Mouse (Mus musculus) kidney, postnatal 25 days (tissue): ENCODE measurements around the gene Morn5.

Experiments
- DNase-seq, 2 experiments: peaks; one replicate each; pipeline ENCODE4 v3.0.0; 2021; ENCODE audit warnings: mixed read lengths in 2 of 2

Morn5 gene

GRCm38 (mm10) chr2:36048748-36049566, at the start of gene Morn5, which contains the start of gene Ndufa8:
TSS of gene Morn5 (plus strand) at chr2:36049458.
TSS of gene Ndufa8 (minus strand) at chr2:36049406.
- peak; percentile 98 to 99 for DNase-seq

GRCm38 (mm10) chr2:36000390-36000789, 48.9 kb upstream of the Morn5 start:
- no peak for DNase-seq

- DNase-seq: no peak
These were observed 47.1 kb upstream of the Morn5 start for GRCm38 (mm10) chr2:36002188-36002587.

GRCm38 (mm10) chr2:36008071-36008470, 41.2 kb upstream of the Morn5 start:
- peak in 1 of 2 experiments; percentile 71 for DNase-seq

- DNase-seq: peak; percentile 58 to 69
These were observed 39.9 kb upstream of the Morn5 start for GRCm38 (mm10) chr2:36009386-36009785.

- DNase-seq: no peak
These were observed 38.7 kb upstream of the Morn5 start for GRCm38 (mm10) chr2:36010579-36010978.

GRCm38 (mm10) chr2:36011331-36011825, 37.9 kb upstream of the Morn5 start:
- peak in 1 of 2 experiments; percentile 40 for DNase-seq

GRCm38 (mm10) chr2:36013010-36013409, 36.2 kb upstream of the Morn5 start:
- peak; percentile 56 to 87 for DNase-seq

GRCm38 (mm10) chr2:36021385-36022159, 27.7 kb upstream of the Morn5 start:
- peak; percentile 86 to 92 for DNase-seq

- DNase-seq: peak; percentile 79 to 88
These were observed 26.0 kb upstream of the Morn5 start for GRCm38 (mm10) chr2:36023291-36023690.

- peak in 1 of 2 experiments; percentile 48 for DNase-seq
These were observed 16.4 kb upstream of the Morn5 start for GRCm38 (mm10) chr2:36032884-36033283.

GRCm38 (mm10) chr2:36033966-36034365, 15.3 kb upstream of the Morn5 start:
- DNase-seq: no peak

GRCm38 (mm10) chr2:36034898-36035297, 14.4 kb upstream of the Morn5 start:
- no peak for DNase-seq

GRCm38 (mm10) chr2:36035413-36036081, 13.7 kb upstream of the Morn5 start:
- peak in 1 of 2 experiments; percentile 41 for DNase-seq

- DNase-seq: no peak
These were observed 9.8 kb upstream of the Morn5 start for GRCm38 (mm10) chr2:36039297-36039985.

GRCm38 (mm10) chr2:36040872-36041271, 8.4 kb upstream of the Morn5 start:
- DNase-seq: peak in 1 of 2 experiments; percentile 29

- peak in 1 of 2 experiments; percentile 16 for DNase-seq
These were observed 1.1 kb upstream of the Morn5 start for GRCm38 (mm10) chr2:36048164-36048563.

GRCm38 (mm10) chr2:36049567-36049954, 303 bp downstream of the Morn5 start:
- no peak for DNase-seq

GRCm38 (mm10) chr2:36053249-36053648, 4.0 kb downstream of the Morn5 start:
- DNase-seq: no peak

GRCm38 (mm10) chr2:36056248-36056647, 7.0 kb downstream of the Morn5 start:
- DNase-seq: no peak

GRCm38 (mm10) chr2:36061409-36061808, 12.2 kb downstream of the Morn5 start:
- DNase-seq: no peak

GRCm38 (mm10) chr2:36067132-36067531, 17.9 kb downstream of the Morn5 start:
- DNase-seq: no peak
